Mouse (Mus musculus) E14TG2a.4 (cell line): Measurements from ENCODE around the gene Mapk3.

Experiments used
- CTCF ChIP-seq: conservative IDR thresholded peaks from 2 replicates; pipeline ENCODE4 v1.5.1; 2014; ENCODE audit warnings: low read length
- NANOG ChIP-seq: IDR thresholded peaks from 2 replicates; pipeline ENCODE4 v1.6.1; 2014; ENCODE audit warnings: borderline replicate concordance, low read length, mixed read lengths
- POU5F1 ChIP-seq: IDR thresholded peaks from 2 replicates; pipeline ENCODE4 v1.6.1; 2014; ENCODE audit warnings: low read length, borderline replicate concordance

DNA sequence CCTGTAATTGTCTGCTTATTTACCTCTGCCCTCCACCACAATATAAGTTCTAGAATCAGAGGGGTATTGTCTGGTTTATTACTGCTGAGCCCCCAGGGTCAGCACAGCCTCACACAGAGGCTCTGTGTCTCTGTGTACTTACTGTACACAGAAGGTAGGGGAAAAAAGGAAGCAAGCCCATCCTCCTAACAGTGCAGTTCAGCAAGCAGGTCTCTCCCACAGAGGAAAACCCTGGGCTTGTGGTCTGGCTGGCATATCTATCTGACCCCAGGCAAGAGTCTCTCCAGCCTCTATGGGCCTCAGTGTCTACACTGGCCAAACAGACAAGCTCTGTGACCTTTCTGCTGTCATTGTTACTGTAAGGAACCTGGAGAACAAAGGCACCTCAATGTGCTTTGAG is 44.4 kb downstream of the Mapk3 start:
- TF ChIP-seq CTCF (no peak), NANOG (no peak), POU5F1 (no peak)
